Mouse (Mus musculus) midbrain, embryonic 10.5 days (tissue): ENCODE results near the gene Tram2. TPM values are rescaled to one million over a fixed set of nuclear protein-coding genes. Genes with fewer than 3 reads are reported as not detected.

ENCODE experiments used
- DNase-seq: peaks from one replicate; pipeline ENCODE4 v3.0.0-alpha.2; 2017; ENCODE audit warnings: low spot score
- H3K27ac ChIP-seq: fragments of 300-500 bp; sonication (generic); replicated peaks from 2 replicates; pipeline ENCODE4 v1.5.1; 2016; ENCODE audit warnings: mild to moderate bottlenecking
- H3K27me3 ChIP-seq: fragments of 300-500 bp; sonication (generic); 2 replicates; pipeline ENCODE4 v1.6.1; 2016; ENCODE audit warnings: low read depth, mild to moderate bottlenecking; ENCODE audit not compliant: poor library complexity, severe bottlenecking
- H3K36me3 ChIP-seq: fragments of 300-500 bp; sonication (generic); 2 replicates; pipeline ENCODE4 v1.6.1; 2016; ENCODE audit warnings: mild to moderate bottlenecking, moderate library complexity
- H3K4me1 ChIP-seq: fragments of 300-500 bp; sonication (generic); 2 replicates; pipeline ENCODE4 v1.6.1; 2016
- H3K4me3 ChIP-seq: fragments of 300-500 bp; sonication (generic); 2 replicates; pipeline ENCODE4 v1.5.1; 2016; ENCODE audit warnings: mild to moderate bottlenecking, moderate library complexity
- H3K9me3 ChIP-seq: fragments of 300-500 bp; sonication (generic); replicated peaks from 2 replicates; pipeline ENCODE4 v1.6.1; 2016; ENCODE audit warnings: mild to moderate bottlenecking
- WGBS: fragments of 180-500 bp; shearing (Covaris S2); methylation state at CpG from one replicate; pipeline ENCODE4 v1.1.7; 2016; 5-methylcytosine and 5-hydroxymethylcytosine counted together
- polyA plus RNA-seq: library from polyadenylated mRNA; unstranded; fragments of >200 nt; fragmentation: Nextera tagmentation; extraction: Ambion mirVana; gene quantifications from 2 replicates; pipeline ENCODE4 v1.2.1, GENCODE M21; 2016

The Tram2 gene
- polyA plus RNA-seq, 1 experiment from 2014 or later: 6.1 TPM

DNA sequence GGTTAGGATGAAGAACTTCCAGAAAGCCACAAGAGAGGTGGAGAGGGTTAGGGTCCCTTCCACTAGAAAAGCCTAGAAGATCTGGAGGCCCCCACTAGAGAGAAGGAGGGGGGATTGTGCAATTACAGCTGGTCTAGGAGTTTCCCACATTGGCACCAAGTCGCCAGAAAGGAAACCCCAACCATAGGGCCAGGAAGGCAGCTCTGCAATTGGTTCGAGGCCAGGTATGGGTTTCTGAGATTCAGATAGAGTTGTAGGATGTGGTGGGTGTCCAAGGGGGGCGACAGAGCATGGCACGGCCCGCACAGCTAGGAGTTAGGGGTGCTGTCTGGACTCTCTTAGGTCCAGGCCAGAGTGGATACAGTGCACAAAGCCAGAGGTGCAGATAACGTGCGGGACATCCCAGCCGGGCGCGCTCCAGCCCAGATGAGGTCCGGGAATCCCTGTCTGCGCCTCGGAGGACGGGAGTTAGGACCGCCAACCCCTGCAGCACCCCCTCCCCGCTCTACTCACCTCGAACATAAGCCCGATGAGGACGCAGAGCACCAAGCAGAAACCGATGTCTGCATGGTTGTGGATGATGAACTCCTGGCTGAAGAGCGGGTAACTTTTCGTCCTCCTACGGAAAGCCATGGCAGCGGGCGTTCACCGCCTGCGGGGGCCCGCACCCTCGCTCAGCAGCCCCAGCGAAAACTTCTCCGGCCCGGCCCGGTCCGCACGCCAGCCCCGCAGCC lies 381 bp downstream of the Tram2 start:
- DNase-seq: peak; percentile 15
- no peaks in the 10 kb centered on the region for H3K36me3 ChIP-seq
- no peaks in the 10 kb centered on the region for H3K27me3 ChIP-seq
- peak overlapping the region; percentile 94 for H3K27ac ChIP-seq
- H3K4me3 ChIP-seq: peak overlapping the region; percentile 73
- H3K9me3 ChIP-seq: no peaks in the 10 kb centered on the region
- peaks cover 59% of the 10 kb centered on the region for H3K4me1 ChIP-seq
- 1% methylated on average over 36 of the region's 36 CpGs for WGBS

DNA sequence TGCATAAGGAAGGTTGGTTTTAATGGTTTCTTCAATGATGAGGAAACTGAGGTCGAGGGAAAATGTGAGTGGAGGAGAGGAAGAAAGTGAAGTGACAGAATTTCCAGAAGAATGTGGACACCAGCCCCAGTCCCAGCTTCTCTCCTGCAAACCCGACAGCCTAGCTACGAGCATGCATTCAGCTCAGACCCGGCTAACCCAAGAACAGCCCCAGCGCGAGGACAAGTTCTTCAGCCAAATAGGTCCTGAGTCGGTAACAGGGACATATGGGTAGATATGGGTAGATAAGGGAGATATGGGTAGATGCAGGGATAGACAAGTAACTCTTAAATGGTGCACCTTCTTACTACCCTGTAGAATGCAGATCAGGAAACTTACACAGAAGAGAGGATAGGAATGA lies 1.4 kb downstream of the Tram2 start:
- no peaks in the 10 kb centered on the region for H3K9me3 ChIP-seq
- H3K4me3 ChIP-seq: peak overlapping the region; percentile 73
- H3K27ac ChIP-seq: 0 out of 2 replicates have a peak overlapping the region, but pooled peaks have one; percentile 50
- DNase-seq: no peak
- peaks cover 69% of the 10 kb centered on the region for H3K4me1 ChIP-seq
- H3K27me3 ChIP-seq: no peaks in the 10 kb centered on the region
- no peaks in the 10 kb centered on the region for H3K36me3 ChIP-seq
- WGBS: 82% methylated on average over 7 of the region's 7 CpGs

DNA sequence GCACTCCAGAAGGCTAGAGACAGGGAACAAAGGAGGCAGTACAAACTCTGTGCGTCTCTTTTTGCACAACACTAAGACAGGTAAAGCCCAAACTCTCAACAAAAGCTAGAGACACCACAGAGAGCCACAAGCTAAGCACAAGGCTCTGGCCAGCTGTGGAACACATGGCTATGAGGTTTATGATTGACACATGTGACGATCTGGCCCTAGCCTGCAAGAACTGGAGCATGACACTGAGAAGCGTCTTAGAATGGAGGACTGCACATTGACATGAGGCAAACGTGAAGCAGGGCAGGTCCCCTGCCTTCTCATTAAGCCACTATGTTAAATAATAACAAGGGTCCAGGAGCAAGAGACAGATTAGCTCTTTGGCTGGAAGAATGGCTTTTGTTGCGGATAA lies 1.8 kb downstream of the Tram2 start:
- peaks cover 70% of the 10 kb centered on the region for H3K4me1 ChIP-seq
- no peaks in the 10 kb centered on the region for H3K36me3 ChIP-seq
- H3K27ac ChIP-seq: peak overlapping the region; percentile 50; the same call in 1 of the 2 replicates
- no peak for DNase-seq
- no peaks in the 10 kb centered on the region for H3K9me3 ChIP-seq
- peak overlapping the region; percentile 73 for H3K4me3 ChIP-seq
- no peaks in the 10 kb centered on the region for H3K27me3 ChIP-seq
- 43% methylated on average over 5 of the region's 5 CpGs for WGBS

DNA sequence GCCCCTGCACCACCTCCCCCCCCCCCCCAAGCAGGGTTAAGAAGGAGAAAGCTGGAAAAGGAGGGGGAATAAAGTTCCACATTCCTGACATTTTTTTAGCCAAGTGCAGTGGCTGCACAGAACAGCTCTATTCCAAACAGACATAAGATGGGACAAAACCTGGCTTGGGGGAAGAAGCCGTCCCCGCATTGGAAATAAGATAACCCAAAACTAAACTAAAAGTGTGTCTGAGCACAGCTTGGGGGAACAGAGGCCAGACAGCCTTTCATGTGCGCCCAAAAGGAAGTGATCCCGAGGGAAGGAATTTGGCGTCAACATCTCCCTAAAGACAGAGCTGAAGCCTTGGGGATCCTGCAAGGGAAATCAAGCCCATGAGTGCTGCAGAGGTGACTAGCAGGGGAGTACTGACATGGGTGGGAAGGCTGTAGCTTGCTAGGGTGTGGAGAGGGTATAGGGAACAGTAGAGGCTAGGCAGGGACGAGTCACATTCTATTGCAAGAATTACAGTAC lies 3.0 kb downstream of the Tram2 start:
- Histone ChIP-seq H3K9me3 (no peaks in the 10 kb centered on the region), H3K4me3 (peak overlapping the region; percentile 73), H3K27ac (peak overlapping the region; percentile 83)

DNA sequence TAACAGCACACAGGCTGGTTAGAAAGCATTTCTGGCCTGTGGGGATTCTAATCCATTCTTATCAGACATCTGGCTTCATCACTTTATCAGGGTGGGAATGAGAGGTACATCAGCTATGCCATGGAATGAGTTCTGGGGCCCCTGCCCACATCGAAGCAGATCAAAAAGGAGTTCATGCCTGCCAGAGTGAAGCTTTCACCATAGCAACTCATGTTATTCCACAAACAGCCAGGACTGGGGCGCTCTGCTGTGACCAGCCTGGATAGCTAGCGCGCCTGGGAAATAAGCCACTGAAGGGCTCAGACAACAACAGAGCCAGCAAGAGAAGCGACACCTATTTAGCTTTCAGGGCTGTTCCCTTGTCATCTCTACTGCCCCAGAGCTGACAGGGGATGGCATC lies 4.8 kb downstream of the Tram2 start:
- no peaks in the 10 kb centered on the region for H3K9me3 ChIP-seq

More for the DNA sequence above, 3.0 kb downstream of the Tram2 start:
- Histone ChIP-seq H3K27me3 (no peaks in the 10 kb centered on the region), H3K36me3 (no peaks in the 10 kb centered on the region), H3K4me1 (peaks cover 70% of the 10 kb centered on the region)
- WGBS: 14% methylated on average over 6 of the region's 6 CpGs
- peak; percentile 29 for DNase-seq

DNA sequence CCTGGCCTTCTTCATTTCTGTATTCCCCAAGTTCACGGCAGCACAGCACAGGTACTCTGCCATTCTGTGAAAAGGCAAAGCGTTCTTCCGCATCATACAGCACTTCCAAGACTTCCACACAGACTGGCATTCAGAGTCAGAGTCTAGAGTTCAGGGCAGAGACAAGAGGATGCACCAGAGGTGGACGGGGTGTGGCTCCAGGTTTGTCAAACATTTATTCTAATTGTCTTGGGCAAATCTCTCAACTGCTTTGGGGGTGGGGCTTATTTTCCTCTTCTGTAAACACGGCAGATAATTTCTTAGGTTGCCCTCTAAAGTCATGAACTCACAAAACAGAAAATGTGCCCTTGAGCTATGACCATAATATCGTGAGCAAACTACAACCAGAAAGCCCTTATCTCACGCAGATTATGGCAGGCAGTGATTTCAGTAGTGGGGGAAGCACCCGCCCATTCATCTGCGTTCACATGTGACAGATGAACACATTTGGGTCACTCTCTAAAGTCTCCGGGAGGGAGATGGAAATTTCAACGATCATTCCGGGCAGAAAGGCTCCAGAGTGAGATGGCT lies 6.1 kb downstream of the Tram2 start:
- Histone ChIP-seq H3K4me1 (peaks cover 66% of the 10 kb centered on the region), H3K9me3 (no peaks in the 10 kb centered on the region), H3K27me3 (no peaks in the 10 kb centered on the region), H3K4me3 (no peak overlapping the region), H3K27ac (peak overlapping the region; percentile 83), H3K36me3 (peaks cover under 1% of the 10 kb centered on the region; the same call in 1 of the 2 replicates)
- DNase-seq: no peak
- 89% methylated on average over 12 of the region's 12 CpGs for WGBS

More for the DNA sequence above, 4.8 kb downstream of the Tram2 start:
- Histone ChIP-seq H3K4me3 (peak overlapping the region; percentile 31), H3K4me1 (peaks cover 75% of the 10 kb centered on the region), H3K36me3 (no peaks in the 10 kb centered on the region), H3K27ac (peak overlapping the region; percentile 83), H3K27me3 (no peaks in the 10 kb centered on the region)
- peak; percentile 72 for DNase-seq
- WGBS: 19% methylated on average over 5 of the region's 5 CpGs

DNA sequence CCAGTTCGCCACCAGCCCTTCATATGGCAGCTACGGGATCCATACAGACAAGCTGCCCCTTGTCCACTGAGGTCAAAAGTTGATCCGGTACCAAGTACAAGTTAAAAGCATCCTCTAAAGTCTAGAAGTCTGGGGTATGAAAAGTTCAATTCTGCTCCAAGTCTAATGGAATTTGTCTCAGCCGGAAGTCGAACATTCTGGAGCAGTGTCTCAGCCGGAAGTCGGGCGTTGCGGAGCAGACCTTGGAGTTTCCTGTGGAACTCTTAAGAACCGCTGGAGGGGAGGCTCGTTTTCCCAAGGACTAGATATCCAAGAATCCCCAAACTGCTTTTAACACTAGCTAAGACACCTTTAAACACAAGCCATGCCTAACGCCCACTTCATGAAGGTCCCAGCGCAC lies 8.4 kb downstream of the Tram2 start:
- no peak overlapping the region for H3K4me3 ChIP-seq
- peaks cover 6% of the 10 kb centered on the region; the same call in 1 of the 2 replicates for H3K9me3 ChIP-seq
- no peak for DNase-seq
- H3K27ac ChIP-seq: no peak overlapping the region
- no peaks in the 10 kb centered on the region for H3K27me3 ChIP-seq
- 77% methylated on average over 13 of the region's 13 CpGs for WGBS
- H3K36me3 ChIP-seq: peaks cover 15% of the 10 kb centered on the region
- H3K4me1 ChIP-seq: peaks cover 43% of the 10 kb centered on the region

DNA sequence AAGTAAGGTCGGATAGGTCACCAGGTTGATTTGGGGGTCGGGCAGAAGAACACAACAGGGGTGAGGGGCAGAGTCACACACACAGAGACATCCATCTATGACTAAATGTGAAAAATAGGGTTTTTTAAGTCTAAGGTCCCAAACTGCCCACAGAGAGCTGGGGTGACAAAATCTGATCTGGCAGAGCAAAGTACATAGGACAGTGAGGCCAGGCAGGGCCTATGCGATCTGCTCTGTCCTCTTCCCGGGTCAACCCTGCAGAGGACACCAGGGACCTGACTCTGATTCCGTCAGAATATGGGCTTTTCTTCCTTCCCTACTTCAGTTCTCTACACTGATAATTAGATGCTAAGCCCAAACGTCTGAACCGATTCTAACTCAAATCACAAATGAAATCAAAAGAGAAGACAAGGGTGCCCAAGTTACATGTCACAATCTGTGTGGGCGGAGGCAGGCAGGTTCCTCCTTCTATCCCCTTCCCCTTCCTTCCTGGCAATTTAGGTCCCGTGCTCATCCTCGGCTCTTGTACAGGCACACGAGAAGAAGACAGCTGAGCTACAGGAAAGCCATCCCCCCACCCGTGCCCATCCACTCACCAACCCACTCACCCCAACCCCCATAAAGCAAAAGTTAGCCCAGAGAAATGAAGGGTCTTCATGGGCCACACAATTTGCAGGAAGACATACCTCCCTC lies 9.1 kb downstream of the Tram2 start:
- peaks cover 36% of the 10 kb centered on the region for H3K4me1 ChIP-seq
- peaks cover 6% of the 10 kb centered on the region; the same call in 1 of the 2 replicates for H3K9me3 ChIP-seq
- H3K27me3 ChIP-seq: no peaks in the 10 kb centered on the region
- no peak overlapping the region for H3K4me3 ChIP-seq
- no peak for DNase-seq
- peak overlapping the region; percentile 42; the same call in 1 of the 2 replicates for H3K27ac ChIP-seq
- 76% methylated on average over 12 of the region's 12 CpGs for WGBS
- H3K36me3 ChIP-seq: peaks cover 15% of the 10 kb centered on the region

DNA sequence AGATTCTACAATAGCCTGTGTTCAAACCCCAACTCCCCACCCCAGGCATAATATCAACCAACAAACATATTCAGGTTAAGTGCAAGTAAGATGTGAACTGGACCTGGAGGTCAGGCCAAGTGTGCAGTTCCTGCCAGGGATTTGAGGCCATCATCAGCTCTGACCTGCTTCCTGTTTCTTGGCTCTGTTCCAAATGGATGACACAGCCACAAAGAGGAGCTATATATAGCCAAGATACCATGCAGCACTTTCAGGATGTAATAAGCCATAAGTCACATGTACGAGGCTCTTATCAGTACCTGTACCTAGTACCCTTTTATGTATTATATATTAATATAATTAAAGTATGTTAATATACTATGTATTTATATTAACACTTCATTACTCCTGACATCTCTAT lies 10.5 kb downstream of the Tram2 start:
- peaks cover 6% of the 10 kb centered on the region; the same call in 1 of the 2 replicates for H3K9me3 ChIP-seq
- no peak for DNase-seq
- H3K4me1 ChIP-seq: peaks cover 21% of the 10 kb centered on the region
- no peak overlapping the region for H3K4me3 ChIP-seq
- no peak overlapping the region for H3K27ac ChIP-seq
- no peaks in the 10 kb centered on the region for H3K27me3 ChIP-seq
- WGBS: 100% methylated on average over 1 of the region's 1 CpGs
- H3K36me3 ChIP-seq: peaks cover 15% of the 10 kb centered on the region

DNA sequence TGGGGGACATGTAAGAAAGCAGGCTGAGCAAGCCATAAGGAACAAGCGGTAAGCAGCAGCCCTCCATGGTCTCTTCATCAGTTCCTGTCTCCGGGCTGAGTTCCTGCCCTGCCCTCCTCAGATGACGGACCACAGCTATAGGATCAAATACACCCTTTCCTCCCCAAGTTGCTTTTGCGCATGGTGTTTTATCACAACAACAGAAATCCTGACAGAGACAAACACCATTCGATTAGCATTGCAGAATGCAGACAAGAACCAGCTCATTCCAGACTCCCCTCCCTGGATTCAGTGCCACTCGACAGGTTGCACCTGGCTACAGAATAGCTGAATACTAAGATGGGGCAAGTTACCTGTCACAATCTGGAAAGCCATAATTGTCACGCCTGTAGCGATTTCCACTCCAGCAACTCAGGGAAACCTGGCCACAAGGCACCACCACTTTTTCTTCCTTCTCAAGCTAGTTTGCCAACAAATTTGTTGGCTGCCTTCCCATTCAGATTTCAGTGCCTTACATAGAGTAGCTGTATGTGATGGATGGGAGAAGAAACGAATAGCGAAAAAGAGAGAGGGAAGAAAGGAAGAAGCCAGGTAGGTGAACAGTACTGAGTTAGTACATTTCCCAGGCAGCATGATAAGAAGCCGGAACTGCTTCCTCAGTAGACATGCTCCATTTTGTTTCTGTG lies 11.3 kb downstream of the Tram2 start:
- Histone ChIP-seq H3K9me3 (peaks cover 6% of the 10 kb centered on the region; the same call in 1 of the 2 replicates), H3K27me3 (no peaks in the 10 kb centered on the region), H3K4me1 (peaks cover 13% of the 10 kb centered on the region), H3K36me3 (peaks cover 15% of the 10 kb centered on the region), H3K4me3 (no peak overlapping the region), H3K27ac (no peak overlapping the region)
- WGBS: 92% methylated on average over 11 of the region's 11 CpGs
- DNase-seq: no peak

DNA sequence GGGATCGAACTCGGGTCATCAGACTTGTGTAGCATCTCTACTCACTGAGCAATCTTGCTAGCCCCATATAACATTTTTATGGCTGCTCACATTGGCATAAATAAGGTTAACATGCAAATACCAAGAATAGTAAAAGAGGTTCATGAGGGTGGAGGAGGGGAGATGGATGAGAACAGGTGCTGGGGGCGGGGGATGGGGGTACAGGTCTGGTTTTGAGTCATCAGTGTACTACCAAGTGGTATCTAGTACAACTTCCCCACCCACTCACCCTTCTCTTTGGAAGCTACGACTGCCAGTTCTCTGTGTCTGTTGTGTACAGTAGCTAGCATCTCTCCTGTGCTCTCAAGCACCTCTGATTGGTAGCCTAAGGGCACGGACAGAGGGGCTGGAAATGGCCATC lies 14.9 kb downstream of the Tram2 start:
- DNase-seq: no peak
- no peak overlapping the region for H3K4me3 ChIP-seq
- no peaks in the 10 kb centered on the region for H3K4me1 ChIP-seq
- H3K27ac ChIP-seq: no peak overlapping the region
- H3K36me3 ChIP-seq: peaks cover 30% of the 10 kb centered on the region
- H3K27me3 ChIP-seq: no peaks in the 10 kb centered on the region
- 94% methylated on average over 5 of the region's 5 CpGs for WGBS
- H3K9me3 ChIP-seq: peaks cover 6% of the 10 kb centered on the region; the same call in 1 of the 2 replicates

DNA sequence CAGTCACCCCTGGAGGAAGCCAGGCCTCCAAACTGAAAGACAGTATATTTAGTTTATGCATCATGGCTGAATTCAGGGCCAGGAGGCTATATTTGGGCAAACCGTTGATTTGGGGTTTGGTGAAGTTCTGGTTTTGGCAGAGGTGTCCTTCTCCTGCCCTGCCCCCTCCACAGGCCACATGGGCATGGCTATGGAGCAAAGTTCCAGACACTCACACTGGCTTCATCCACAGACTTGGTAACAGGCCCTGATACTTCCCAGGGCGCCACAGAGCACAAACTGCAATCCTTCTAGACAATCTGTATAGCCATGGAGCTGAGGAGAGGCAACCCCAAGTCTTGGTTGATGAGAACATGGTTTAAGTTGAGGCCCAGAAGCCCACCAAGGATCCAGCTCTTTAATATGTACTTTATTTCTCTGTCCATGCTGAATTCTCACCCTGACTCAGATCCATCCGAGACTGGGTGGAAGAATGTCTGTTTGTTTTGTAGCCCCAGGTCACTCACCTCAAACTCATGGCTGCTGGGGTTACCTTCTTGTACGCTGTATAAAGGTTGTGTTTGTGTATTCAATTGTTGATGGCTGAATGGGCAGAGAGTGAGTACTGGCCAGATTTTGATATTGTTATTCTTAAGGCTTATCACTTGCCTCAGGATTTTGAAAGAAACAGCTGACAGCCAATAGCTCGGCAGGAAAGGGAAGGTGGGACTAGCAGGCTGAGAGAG lies 19.5 kb downstream of the Tram2 start:
- Histone ChIP-seq H3K36me3 (peaks cover 32% of the 10 kb centered on the region), H3K27me3 (no peaks in the 10 kb centered on the region), H3K4me3 (no peak overlapping the region), H3K4me1 (no peaks in the 10 kb centered on the region), H3K9me3 (peaks cover 5% of the 10 kb centered on the region; the same call in 1 of the 2 replicates), H3K27ac (no peak overlapping the region)
- 93% methylated on average over 5 of the region's 5 CpGs for WGBS
- no peak for DNase-seq
